Mouse (Mus musculus) naive thymus-derived CD4-positive, alpha-beta T cell, adult 2 months (primary cell): ENCODE results near the gene Gtf2i.

Experiments used
- DNase-seq: peaks from one replicate; pipeline ENCODE4 v3.0.0-alpha.2; 2011; ENCODE audit warnings: low read depth

Gtf2i gene

DNA sequence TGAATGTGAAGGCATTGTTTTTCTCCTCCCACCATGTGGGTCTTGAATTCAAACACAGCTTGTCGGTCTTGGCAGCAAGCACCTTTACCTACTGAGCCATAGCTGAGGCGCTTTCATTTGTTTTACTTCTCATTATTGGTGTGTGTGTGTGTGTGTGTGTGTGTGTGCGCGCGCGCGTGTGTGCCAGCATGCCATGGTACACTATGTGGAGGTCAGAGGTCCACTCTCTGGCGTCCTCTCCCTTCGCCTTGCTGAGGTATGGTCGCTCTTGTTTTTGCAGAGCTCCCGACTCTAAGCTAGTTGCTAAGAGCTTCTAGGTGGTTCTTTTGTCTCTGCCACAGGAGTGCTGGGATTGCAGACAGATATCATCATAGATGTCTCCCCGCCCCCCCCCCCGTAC, 7.8 kb upstream of the Gtf2i start:
- no peak for DNase-seq

DNA sequence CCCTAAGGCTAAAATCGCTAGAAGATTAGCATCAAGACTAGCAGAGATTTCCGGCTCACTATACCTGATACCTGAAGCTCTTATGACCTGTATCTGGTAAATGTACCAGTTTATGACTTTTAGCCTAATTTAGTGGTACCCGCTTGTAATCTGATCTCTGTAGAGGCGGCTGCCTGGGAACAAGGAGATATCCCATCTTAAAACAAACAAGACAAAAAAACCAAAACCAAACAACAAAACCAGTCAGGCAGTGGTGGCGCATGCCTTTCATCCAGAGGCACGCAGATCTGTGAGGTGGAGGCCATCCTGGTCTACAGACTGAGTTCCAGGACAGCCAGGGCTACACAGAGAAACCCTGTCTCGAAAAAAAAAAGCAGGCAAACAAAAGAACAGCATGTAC, 7.1 kb upstream of the Gtf2i start:
- DNase-seq: no peak

- no peak for DNase-seq
Measured at GRCm38 (mm10) chr5:134318903-134319302, 4.3 kb upstream of the Gtf2i start.

DNA sequence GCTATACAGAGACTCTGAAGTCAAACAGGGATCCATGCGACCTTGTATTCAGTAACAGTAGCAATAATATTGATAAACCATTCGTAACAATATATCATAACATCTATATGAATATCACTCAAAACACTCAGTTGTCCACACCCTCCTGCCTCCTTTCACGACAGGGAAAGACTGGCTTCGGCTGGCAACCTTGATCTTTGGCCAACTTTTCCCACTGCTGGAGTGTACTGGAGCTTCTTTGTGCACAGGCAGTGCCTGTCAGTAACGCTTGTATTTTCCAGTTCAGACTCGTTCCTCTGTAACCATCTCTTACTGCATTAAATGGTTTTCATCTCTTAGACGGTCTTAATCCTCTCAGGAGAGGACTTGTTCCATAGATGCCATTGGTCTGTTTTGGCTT, 2.2 kb upstream of the Gtf2i start:
- DNase-seq: no peak

DNA sequence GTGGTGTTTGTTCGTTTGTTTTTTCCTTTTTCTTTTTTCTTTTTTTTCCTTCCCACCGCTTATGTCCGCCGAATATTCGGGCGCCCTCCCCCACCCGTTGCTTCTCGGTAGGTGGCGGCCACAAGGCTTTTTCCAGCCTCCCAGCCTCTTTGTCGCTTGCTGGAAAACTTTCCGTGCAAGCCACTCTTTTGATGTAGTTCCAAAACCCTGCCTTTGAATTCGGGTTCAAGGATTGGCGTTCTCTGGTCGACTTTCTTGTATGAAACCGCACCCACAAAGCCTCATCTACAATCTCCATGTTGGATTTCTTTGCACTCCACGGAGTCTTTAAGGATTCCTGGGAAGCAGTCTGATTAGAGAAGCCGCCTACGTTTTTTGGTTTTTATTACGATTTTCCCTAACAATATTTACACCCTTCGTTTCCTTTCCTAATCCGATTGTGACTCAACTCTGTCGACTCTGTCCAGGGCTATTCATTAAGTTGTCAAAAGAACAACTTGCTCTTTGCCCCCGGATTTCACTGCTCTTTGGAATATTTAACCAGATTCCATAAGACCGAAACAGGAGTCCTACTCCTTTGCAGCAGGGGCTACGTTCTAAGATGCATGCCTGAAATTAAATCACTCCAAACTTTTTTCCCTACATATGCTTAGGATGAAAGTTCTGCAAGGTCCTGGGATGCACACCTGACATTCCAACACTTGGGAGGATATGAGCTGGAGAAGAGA, 1.2 kb upstream of the Gtf2i start:
- peak; percentile 45 for DNase-seq

- peak; percentile 78 for DNase-seq
Measured at GRCm38 (mm10) chr5:134314068-134314674, 389 bp downstream of the Gtf2i start.

GRCm38 (mm10) chr5:134313451-134314067, 1.0 kb downstream of the Gtf2i start:
- peak; percentile 90 for DNase-seq

DNA sequence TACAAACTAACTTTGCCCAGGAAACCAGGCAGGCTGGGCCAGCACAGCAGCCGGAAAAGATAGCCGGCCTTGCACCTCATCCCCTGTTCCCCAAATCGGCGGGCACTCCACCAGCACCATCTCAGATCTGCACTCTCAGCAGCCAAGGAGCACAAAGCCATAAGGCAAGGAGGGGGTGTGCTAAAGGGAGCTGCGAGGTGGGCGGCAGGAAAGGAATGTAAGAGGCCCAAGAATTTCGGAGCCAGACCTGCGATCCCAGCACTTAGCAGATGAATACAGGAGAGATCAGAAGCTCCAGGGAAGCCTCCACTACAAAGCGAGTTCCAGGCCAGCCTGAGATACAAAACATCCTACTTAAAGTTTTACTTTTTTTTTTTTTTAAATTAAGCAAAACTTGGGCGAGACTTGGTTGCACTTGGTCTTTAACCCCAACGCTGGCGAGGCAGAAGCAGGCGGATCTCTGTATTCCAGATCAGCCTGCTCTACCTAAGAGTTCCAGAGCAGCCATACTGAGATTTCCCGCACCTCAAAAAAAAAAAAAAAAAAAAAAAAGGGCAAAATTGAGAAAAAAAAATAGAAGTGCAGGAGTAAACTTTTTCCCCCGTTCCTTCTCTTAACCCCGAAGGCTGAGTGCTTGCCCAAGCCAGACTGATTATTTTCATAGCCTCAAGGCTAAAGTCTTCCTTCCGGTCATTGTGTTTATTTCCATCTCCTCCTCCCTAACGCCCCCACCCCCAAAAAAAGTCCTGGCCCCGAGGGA, 1.7 kb downstream of the Gtf2i start:
- DNase-seq: peak; percentile 48

- DNase-seq: no peak
Measured at GRCm38 (mm10) chr5:134311894-134312411, 2.6 kb downstream of the Gtf2i start.

GRCm38 (mm10) chr5:134310201-134310600, 4.4 kb downstream of the Gtf2i start:
- DNase-seq: no peak

DNA sequence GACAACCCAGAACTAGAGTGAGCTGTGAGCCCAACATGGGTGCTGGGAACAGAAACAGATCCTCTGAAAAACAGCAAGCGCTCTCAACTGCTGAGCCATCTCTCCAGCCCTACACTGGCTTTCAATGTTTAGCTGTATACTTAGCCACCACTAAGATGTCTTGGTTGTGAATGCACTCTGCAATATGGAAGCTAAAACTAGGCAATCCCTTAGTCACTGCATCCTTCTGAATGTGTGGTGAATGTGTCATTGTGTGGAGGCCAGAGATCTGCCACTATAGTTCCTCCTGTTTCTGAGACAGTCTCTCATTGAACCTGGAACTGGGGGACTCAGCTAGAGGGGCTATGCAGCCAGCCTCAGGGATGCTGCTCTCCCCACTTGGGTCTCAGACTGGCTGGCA, 5.2 kb downstream of the Gtf2i start:
- DNase-seq: no peak

- no peak for DNase-seq
Measured at GRCm38 (mm10) chr5:134304639-134305038, 9.9 kb downstream of the Gtf2i start.

GRCm38 (mm10) chr5:134295277-134296050, 19.1 kb downstream of the Gtf2i start:
- DNase-seq: no peak

DNA sequence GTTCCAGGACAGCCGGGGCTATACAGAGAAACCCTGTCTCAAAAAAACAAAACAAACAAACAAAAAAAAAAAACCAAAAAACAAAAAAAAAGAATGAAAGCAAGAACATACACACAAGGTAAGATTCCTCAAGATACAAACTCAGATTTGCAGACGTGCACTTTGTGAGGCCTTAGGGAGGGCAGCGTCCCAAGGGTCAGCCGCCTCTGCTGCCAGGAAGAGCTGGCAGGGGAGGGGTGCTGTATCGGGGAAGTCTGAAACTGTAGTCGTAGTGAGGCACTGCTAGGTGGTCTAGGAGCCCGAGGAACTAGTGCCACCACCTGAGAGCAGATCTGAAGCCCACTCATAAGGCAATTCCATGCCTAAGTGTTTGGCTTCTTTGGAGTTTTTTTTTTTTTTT, 20.0 kb downstream of the Gtf2i start:
- DNase-seq: no peak

GRCm38 (mm10) chr5:134291096-134291495, 23.5 kb downstream of the Gtf2i start:
- DNase-seq: no peak

DNA sequence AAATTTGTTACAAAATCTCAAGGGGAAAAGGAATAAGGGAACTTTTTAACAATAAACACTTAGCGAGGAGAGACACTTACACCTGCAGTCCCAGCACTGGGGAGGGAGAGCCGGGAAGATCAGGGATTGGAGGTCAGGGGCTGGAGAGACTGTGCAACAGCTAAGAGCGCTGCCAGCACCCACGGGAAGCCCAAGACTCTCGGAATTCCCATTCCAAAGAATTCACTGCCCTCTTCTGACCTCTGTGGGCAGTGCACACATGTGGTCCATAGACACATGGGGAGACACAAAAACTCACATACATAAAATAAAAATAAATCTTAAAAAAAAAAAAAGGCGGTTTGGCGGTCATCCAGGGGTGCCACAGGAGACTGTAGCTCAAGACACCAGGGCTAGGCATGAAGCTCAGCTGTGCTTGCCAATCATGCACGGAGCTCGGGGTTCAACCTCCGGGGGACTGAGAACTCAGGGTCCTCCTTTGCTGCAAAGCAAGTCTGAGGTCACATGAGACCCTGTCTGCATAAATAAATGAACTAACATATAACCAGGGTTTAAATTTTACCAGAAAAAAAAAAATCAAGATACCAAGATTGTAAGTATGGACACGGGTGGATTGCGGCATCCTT, 24.5 kb downstream of the Gtf2i start:
- DNase-seq: no peak

- no peak for DNase-seq
Measured at GRCm38 (mm10) chr5:134288071-134288470, 26.5 kb downstream of the Gtf2i start.

DNA sequence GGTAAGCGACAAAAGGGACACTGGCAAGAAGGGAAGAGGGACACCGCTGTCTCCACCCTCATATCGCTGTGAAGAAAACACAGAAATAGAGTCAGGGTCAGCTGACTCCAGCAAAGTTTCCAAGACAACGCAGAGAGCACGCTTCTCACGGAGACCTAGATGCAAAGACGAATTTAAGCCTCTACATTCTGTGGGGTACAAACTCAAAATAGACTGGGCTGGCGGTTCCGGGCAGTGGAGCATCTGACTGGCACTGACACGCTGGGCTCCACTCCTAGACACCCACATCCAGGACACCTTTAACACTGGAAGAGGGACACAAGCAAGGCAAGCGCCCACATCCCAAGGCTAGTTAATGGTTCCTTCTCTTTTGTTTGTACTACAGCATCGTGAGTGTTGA, 29.6 kb downstream of the Gtf2i start:
- no peak for DNase-seq

DNA sequence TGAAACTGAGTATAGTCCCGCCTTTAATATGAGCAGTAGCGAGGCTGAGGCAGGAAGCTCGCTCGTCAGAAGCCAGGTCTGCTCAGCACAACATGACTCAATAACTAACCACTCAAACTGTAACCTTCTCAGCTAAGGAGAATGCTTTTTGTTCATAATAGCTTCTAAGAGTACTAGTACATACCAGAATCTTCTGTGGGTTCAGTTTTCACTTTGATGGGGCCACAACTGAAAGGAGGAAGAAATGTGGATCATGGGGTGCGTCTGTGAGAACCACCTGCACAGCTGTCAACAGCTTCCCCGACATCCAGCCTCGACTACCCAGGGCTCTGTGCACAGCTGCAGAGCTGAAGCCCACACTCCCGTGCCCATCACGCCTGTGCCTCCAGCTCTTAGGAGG, 32.0 kb downstream of the Gtf2i start:
- peak; percentile 93 for DNase-seq

DNA sequence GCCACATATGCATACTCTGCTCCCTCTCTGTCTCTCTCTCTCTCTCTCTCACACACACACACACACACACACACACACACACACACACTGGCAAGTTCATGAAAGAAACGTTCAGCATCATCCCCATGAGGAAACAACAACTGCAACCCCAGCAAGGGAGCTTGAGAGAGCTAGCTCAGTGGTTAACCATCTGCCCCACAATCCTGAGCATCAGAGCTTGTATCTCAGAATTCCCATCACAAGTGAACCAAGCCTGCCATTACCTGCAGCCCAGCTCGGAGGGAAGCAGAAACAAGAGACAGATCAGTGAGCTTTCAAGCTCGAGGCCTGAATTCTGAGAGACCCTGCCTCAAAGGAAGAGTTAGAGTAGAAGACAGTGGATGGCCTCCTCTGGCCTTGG, 32.5 kb downstream of the Gtf2i start:
- DNase-seq: peak; percentile 74

- DNase-seq: no peak
Measured at GRCm38 (mm10) chr5:134279371-134279770, 35.2 kb downstream of the Gtf2i start.
